Mouse (Mus musculus): ENCODE results near the gene Usp18. TPM values are rescaled to one million over a fixed set of nuclear protein-coding genes. Genes with fewer than 3 reads are reported as not detected.

The Usp18 gene
- polyA plus RNA-seq (2015; fragmentation: Nextera tagmentation; extraction: Ambion mirVana), result 0.76 and 0.84 TPM in 2 replicates

DNA sequence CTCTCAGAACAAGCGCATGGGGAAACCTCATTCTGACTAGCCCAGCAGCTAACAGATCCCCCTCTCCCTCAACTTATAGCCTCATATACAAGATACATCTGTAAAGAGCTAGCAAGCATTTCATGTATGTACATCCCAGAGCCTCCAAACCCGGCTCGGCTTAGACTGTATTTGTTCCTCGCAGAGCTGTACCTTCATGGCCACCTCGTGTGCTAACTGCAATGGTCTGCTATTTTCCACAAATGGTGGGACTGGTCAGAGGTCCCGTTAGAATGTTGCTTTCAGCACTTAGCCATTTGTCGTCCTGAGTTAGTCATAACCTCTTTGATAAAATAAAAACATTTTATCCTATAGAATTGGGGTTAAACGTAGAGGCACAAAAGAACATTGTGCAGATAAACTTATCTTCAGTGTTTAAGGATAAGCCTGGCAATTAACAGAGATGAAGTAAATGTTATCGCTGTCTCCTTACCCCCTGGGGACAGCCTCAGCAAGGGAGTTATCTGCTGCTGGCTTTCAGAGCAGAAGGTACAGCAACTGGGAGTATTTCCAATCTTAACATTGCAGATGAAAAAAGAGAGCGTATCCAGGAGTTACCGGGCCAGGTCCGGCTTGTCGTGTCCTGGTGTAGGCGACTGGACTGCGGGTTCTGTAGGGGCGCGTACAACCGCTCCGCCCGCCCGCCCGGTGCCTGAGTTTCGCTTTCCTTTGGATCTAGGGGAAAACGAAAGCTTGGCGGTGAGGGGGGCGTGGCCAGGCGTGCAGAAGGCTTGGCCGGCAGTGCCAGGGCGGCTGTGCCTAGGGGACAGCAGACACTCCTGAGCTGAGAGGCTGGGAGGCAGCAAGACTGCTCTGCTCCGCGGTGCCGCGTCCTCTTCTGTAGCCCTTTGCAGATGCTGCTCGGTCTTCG lies at the start of gene Usp18:
TSS of gene Usp18 (plus strand) at position 780 of the 910 bp plus-strand sequence.
- H3K4me2 ChIP-seq, result peak within 1 kb of the TSS; percentile 73
- H3K9ac ChIP-seq, result peak within 1 kb of the TSS; percentile 68
- H3K27ac ChIP-seq, result no peak within 1 kb of the TSS
- 0 out of 2 replicates have a peak, but pooled peaks cover 7% of the 10 kb centered on the region for H3K4me1 ChIP-seq
- peak; percentile 96 for ATAC-seq
- H3K4me3 ChIP-seq, result peak within 1 kb of the TSS; percentile 59
- peaks cover 2% of the 10 kb centered on the region; the same call in 1 of the 2 replicates for H3K27me3 ChIP-seq
- no peaks in the 10 kb centered on the region for H3K36me3 ChIP-seq (ENCODE audit: poor library complexity, severe bottlenecking)
- WGBS, result 10% methylated on average over 35 of the region's 35 CpGs
- H3K9me3 ChIP-seq (replicated peaks), result no peaks in the 10 kb centered on the region

DNA sequence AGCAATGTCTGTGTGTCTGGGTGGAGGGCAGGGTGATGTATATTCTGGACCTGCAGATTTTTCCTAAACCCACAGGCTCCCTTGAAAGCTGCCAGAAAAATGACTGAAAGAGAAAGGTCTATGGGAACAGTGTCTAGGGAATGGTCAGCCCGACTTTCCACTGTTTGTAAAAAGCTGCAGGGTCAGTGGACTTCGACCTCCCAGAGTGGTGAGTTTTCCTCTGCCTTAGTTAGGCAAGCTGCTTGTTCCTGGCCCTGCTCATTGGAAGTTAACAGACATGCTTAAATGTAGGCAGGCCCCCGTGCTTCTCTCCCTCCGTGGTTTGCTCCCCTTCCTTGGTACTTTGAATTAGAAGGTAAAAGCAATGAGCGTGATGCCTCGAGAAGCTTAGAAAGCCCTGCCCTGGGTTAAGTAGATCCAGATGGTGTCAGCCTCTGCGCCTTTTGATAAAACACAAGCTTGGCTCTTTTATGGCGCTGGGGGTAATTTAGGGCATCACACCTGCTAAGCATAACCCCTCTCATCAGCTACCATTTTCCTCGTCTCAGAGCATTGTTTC lies 47.8 kb upstream of the Usp18 start:
- no peaks in the 10 kb centered on the region for H3K4me1 ChIP-seq
- no peaks in the 10 kb centered on the region for H3K27me3 ChIP-seq
- peaks cover 39% of the 10 kb centered on the region for H3K36me3 ChIP-seq (ENCODE audit: poor library complexity, severe bottlenecking)
- H3K9ac ChIP-seq, result no peak overlapping the region
- no peaks in the 10 kb centered on the region for H3K9me3 ChIP-seq (replicated peaks)
- 65% methylated on average over 9 of the region's 9 CpGs for WGBS
- H3K4me3 ChIP-seq, result no peak overlapping the region
- no peak for ATAC-seq
- no peak overlapping the region for H3K27ac ChIP-seq
- H3K4me2 ChIP-seq, result no peak overlapping the region

DNA sequence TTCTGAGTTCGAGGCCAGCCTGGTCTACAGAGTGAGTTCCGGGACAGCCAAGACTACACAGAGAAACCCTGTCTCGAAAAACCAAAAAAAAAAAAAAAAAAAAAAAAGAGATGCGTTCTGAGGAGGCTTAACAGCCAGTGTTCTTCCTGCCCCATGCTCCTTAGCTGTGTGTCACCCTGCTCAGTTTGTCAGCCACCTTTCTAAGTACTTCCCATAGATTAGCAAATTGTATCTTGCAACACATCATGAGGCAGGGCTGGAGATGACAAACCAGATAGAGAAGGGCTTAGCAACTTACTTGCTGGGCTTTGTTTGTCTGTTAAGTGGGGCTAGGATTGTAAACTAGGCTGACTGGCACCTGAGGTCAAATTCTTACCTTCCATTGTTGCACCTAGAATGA lies 45.2 kb upstream of the Usp18 start:
- no peak overlapping the region for H3K4me3 ChIP-seq
- H3K27me3 ChIP-seq, result no peaks in the 10 kb centered on the region
- H3K27ac ChIP-seq, result no peak overlapping the region
- WGBS, result 99% methylated on average over 4 of the region's 4 CpGs
- ATAC-seq, result no peak
- no peaks in the 10 kb centered on the region for H3K9me3 ChIP-seq (replicated peaks)
- no peaks in the 10 kb centered on the region for H3K4me1 ChIP-seq
- H3K36me3 ChIP-seq (ENCODE audit: poor library complexity, severe bottlenecking), result peaks cover 13% of the 10 kb centered on the region
- no peak overlapping the region for H3K9ac ChIP-seq
- no peak overlapping the region for H3K4me2 ChIP-seq

DNA sequence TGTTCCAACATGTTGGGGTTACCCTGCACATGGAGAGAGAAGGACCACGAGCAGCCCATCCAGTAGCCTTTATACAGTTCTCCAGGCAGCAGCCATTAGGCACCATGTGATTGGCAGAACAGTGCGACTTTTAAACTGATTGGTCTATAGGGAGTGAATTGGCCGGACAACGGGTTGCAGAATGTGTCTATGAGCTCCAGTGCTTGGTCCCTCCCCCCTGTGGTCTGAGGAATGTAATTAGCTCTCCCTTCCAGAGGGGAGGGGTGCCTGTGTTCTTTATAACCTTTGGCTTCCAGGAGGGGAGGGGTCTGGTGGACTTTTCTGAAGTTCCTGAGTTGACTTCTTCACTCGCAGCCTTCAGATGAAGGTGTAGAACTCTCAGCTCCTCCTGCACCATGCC lies 43.7 kb upstream of the Usp18 start:
- Histone ChIP-seq H3K27me3 (no peaks in the 10 kb centered on the region), H3K4me2 (no peak overlapping the region), H3K27ac (no peak overlapping the region), H3K4me1 (no peaks in the 10 kb centered on the region), H3K9ac (no peak overlapping the region), H3K4me3 (no peak overlapping the region), H3K9me3 (replicated peaks) (no peaks in the 10 kb centered on the region), H3K36me3 (ENCODE audit: poor library complexity, severe bottlenecking) (peaks cover 5% of the 10 kb centered on the region)
- ATAC-seq, result no peak
- WGBS, result 65% methylated on average over 5 of the region's 5 CpGs

DNA sequence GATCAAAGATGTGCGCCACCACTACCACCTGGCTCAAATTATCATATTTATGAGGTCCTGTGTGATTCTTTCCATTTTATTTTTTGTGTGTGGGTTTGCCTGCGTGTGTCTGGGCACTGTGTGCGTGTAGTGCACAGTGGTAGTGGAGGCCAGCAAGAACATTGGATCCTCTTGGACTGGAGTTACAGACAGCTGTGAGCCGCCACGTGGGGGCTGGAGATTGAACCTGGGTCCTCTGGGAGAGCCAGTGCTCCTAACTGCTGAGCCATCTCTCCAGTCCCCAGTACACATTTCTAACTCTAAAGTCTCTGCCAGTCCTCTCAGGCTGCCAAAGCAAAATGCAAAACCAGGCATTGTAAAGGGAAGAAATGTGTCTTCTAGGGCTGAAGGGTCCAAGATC lies 39.2 kb upstream of the Usp18 start:
- Histone ChIP-seq H3K4me3 (no peak overlapping the region), H3K9me3 (replicated peaks) (peaks cover 6% of the 10 kb centered on the region; the same call in 1 of the 2 replicates), H3K4me1 (peaks cover 13% of the 10 kb centered on the region), H3K27me3 (peaks cover 25% of the 10 kb centered on the region), H3K36me3 (ENCODE audit: poor library complexity, severe bottlenecking) (no peaks in the 10 kb centered on the region), H3K4me2 (no peak overlapping the region), H3K27ac (no peak overlapping the region), H3K9ac (no peak overlapping the region)
- WGBS, result 79% methylated on average over 5 of the region's 5 CpGs
- ATAC-seq, result no peak

DNA sequence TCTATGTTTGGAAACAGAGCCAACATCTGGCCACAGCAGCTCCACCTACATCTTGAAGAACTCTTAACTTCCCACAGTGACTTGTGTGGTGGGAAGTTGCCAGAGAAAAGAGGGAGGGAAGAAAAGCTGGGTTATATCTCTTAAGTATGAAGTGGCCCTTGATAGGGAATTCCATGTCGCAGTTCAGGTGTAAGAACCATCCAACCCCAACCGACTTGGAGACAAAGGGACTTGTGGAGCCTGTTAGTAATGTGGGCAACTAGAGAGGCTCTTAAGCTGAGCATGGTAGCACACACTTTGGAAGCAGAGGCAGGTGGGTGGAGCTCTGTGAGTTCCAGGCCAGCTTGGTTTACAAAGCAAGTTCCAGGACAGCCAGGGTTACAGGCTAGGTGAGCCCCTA lies 36.1 kb upstream of the Usp18 start:
- Histone ChIP-seq H3K4me1 (peaks cover 18% of the 10 kb centered on the region), H3K9me3 (replicated peaks) (peaks cover 6% of the 10 kb centered on the region; the same call in 1 of the 2 replicates), H3K9ac (no peak overlapping the region), H3K27ac (no peak overlapping the region), H3K4me2 (no peak overlapping the region), H3K27me3 (peaks cover 35% of the 10 kb centered on the region), H3K36me3 (ENCODE audit: poor library complexity, severe bottlenecking) (no peaks in the 10 kb centered on the region), H3K4me3 (no peak overlapping the region)
- 74% methylated on average over 2 of the region's 2 CpGs for WGBS
- ATAC-seq, result no peak

DNA sequence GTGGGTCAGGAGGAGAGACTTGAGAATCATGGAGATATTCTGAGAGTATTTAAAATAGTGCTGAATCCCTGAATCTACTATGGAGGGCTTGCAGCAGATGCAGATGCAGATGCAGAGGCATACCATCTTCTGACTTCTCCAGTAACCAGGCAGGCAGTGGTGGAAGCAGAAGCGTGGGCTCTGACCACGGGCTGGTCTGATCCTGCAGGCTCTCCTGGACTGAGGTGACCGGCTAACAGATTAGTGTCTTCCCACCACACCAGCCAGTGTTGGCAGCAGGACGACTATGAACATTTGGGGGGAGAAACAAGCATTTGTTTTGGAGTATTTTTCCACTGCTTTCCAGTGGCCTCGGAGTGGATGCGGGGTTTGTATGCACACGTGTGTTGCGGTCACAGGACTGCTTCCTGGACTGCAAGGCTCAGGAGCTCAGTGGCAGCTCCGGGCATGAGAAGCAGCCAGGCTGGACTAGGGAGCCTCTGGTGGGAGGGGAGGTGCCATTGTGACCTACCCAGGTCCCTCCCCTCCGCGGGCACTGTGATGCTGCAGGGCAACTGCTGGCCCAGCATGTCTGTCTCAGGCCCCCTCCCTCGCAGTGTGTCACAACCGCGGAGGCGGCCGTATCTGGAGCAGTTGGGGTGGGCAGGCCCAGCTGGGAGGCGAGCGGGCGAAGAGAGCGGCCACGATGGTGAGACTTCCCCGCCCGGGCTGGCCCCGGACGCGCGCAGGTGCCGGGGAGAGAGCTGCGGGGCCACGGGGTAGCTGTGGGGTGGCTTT lies 35.4 kb upstream of the Usp18 start, which contains the start of gene Tuba8:
TSS of gene Tuba8 (plus strand) at position 548 of the 777 bp plus-strand sequence.
- H3K9ac ChIP-seq, result peak within 1 kb of the TSS; percentile 55
- 3% methylated on average over 28 of the region's 30 CpGs for WGBS
- ATAC-seq, result peak; percentile 80

DNA sequence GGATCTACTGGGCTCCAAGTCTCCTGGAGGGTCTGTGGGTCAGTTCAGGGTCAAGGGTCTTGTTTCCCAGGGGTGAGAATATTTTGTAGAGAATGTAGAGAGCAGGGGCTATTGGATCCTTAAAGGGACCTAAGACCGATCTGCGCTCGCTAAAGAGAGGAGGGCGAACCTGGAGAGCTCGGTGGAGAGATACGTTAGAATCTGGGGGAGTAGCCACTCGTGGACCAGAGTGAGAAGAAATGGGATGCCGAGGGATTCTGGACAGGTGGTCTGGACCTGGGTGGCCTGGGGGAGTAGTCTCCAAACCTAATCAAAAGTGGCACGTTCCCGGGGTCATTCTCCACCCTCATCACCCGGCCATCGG lies 34.8 kb upstream of the Usp18 start:
- no peak for ATAC-seq
- peak overlapping the region; percentile 55 for H3K9ac ChIP-seq
- peaks cover 35% of the 10 kb centered on the region for H3K27me3 ChIP-seq
- WGBS, result under 1% methylated on average over 12 of the region's 12 CpGs
- no peaks in the 10 kb centered on the region for H3K36me3 ChIP-seq (ENCODE audit: poor library complexity, severe bottlenecking)
- H3K27ac ChIP-seq, result no peak overlapping the region
- H3K9me3 ChIP-seq (replicated peaks), result peaks cover 6% of the 10 kb centered on the region; the same call in 1 of the 2 replicates
- H3K4me3 ChIP-seq, result peak overlapping the region; percentile 43
- H3K4me2 ChIP-seq, result peak overlapping the region; percentile 91
- H3K4me1 ChIP-seq, result peaks cover 18% of the 10 kb centered on the region

More for the DNA sequence above, 35.4 kb upstream of the Usp18 start, which contains the start of gene Tuba8:
- Histone ChIP-seq H3K4me2 (peak within 1 kb of the TSS; percentile 91), H3K9me3 (replicated peaks) (peaks cover 6% of the 10 kb centered on the region; the same call in 1 of the 2 replicates), H3K27me3 (peaks cover 35% of the 10 kb centered on the region), H3K4me3 (peak within 1 kb of the TSS; percentile 43), H3K36me3 (ENCODE audit: poor library complexity, severe bottlenecking) (no peaks in the 10 kb centered on the region), H3K4me1 (peaks cover 18% of the 10 kb centered on the region), H3K27ac (no peak within 1 kb of the TSS)

DNA sequence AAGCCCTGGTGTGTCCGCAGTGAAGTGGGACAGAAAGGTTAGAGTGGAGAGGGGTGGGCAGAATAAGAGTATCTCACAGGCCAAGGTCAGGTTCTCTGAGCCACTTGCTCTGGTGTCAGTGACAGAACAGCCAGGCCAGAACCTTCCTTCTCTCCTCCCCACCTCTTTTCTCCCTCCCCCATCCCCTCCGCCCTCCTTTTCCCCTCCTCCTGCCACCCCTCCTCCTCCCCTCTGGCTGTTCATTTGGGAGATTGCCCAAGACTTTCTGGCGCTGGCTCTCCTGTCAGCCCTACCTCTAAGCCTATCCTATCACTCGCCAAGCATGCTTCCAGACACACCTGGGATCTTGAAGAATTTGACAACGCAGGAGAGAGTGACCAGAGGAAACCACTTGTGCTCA lies 34.0 kb upstream of the Usp18 start:
- Histone ChIP-seq H3K27ac (no peak overlapping the region), H3K4me3 (peak overlapping the region; percentile 43; the same call in 1 of the 2 replicates), H3K9ac (no peak overlapping the region), H3K27me3 (peaks cover 35% of the 10 kb centered on the region), H3K9me3 (replicated peaks) (peaks cover 6% of the 10 kb centered on the region; the same call in 1 of the 2 replicates), H3K4me1 (peaks cover 18% of the 10 kb centered on the region), H3K4me2 (peak overlapping the region; percentile 91), H3K36me3 (ENCODE audit: poor library complexity, severe bottlenecking) (no peaks in the 10 kb centered on the region)
- no peak for ATAC-seq
- WGBS, result 8% methylated on average over 5 of the region's 5 CpGs

DNA sequence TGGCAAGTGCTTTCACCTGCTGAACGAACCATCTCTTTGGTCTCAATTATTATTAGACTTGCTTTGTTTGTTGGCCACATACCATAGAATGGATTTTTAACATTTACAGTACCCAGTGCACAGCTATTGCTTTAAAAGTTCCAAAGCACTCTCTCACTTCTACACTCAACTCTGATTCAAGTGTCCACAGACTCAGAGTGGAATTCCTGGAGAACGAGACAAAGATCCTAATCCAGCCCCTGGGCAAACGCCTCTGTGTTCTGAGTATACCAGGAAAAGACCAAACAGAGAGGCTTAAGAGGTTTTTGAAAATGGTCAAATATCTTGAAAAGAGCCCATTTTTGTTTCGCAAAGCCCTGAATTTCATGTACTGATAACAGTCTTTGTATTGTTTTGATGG lies 32.7 kb upstream of the Usp18 start:
- H3K27ac ChIP-seq, result no peak overlapping the region
- H3K27me3 ChIP-seq, result peaks cover 35% of the 10 kb centered on the region
- no peak overlapping the region for H3K9ac ChIP-seq
- peaks cover 4% of the 10 kb centered on the region; the same call in 1 of the 2 replicates for H3K9me3 ChIP-seq (replicated peaks)
- peaks cover 18% of the 10 kb centered on the region for H3K4me1 ChIP-seq
- no peak for ATAC-seq
- WGBS, result 74% methylated on average over 4 of the region's 4 CpGs
- H3K36me3 ChIP-seq (ENCODE audit: poor library complexity, severe bottlenecking), result no peaks in the 10 kb centered on the region
- no peak overlapping the region for H3K4me3 ChIP-seq
- H3K4me2 ChIP-seq, result no peak overlapping the region

DNA sequence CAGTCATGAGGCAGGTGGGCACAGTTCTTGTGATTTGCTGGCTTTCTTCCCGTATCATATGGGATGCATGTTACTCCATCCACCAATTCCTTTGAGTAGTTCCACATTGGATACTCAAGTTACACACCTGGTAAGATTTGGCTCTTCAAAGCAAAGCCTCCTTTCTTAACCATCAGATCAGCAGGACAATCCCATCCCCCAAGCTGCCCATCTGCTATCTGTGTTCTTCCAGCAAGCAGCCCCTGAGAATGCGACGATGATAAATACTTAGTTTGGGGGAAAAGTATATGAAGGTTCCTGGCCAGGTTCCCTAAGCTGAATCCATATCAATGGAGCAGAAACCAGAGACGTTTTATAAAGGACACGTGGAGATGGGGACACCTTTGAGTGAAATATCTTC lies 31.5 kb upstream of the Usp18 start:
- Histone ChIP-seq H3K9me3 (replicated peaks) (no peaks in the 10 kb centered on the region), H3K4me3 (no peak overlapping the region), H3K9ac (no peak overlapping the region), H3K4me1 (peaks cover 18% of the 10 kb centered on the region), H3K27me3 (peaks cover 33% of the 10 kb centered on the region), H3K4me2 (no peak overlapping the region), H3K27ac (no peak overlapping the region), H3K36me3 (ENCODE audit: poor library complexity, severe bottlenecking) (no peaks in the 10 kb centered on the region)
- WGBS, result 93% methylated on average over 5 of the region's 5 CpGs
- ATAC-seq, result no peak
